Mouse (Mus musculus) heart, embryonic 14.5 days (tissue): ENCODE measurements around the gene Gm11099. TPM values are rescaled to one million over a fixed set of nuclear protein-coding genes. Genes with fewer than 3 reads are reported as not detected.
A peak's percentile ranks its signal among the peaks of the same experiment; 100 is the strongest.

Experiments used
- ATAC-seq: fragments of 200-750 bp; cut with Nextera tagmentation; 2 replicates; pipeline ENCODE4 v1.8.0; 2017; ENCODE audit warnings: low read depth, moderate TSS enrichment; ENCODE audit not compliant: insufficient number of reproducible peaks, insufficient read depth, low FRiP score
- H3K27ac ChIP-seq, 2 experiments: fragments of 200-500 bp in 1 of 2; fragments of 300-500 bp in 1 of 2; sonication (generic) in 1 of 2; replicated peaks in 1 of 2; 2 replicates each; pipeline ENCODE4 v1.5.1; 2012 to 2014; ENCODE audit warnings: low read depth in 2 of 2, low read length in 2 of 2, control low read depth in 1 of 2, mild to moderate bottlenecking in 1 of 2, mixed read lengths in 1 of 2; ENCODE audit not compliant: control insufficient read depth in 1 of 2, insufficient read depth in 1 of 2
- H3K27me3 ChIP-seq: fragments of 300-500 bp; sonication (generic); 2 replicates; pipeline ENCODE4 v1.6.1; 2014; ENCODE audit warnings: mild to moderate bottlenecking, low read length, control low read depth; ENCODE audit not compliant: control insufficient read depth, insufficient read depth
- H3K36me3 ChIP-seq: fragments of 300-500 bp; sonication (generic); 2 replicates; pipeline ENCODE4 v1.6.1; 2014; ENCODE audit warnings: mild to moderate bottlenecking, control low read depth, low read length, mixed read lengths; ENCODE audit not compliant: control insufficient read depth, insufficient read depth
- H3K4me1 ChIP-seq, 2 experiments: fragments of 200-500 bp in 1 of 2; fragments of 300-500 bp in 1 of 2; sonication (generic) in 1 of 2; 2 replicates each; pipeline ENCODE4 v1.6.1; 2012 to 2014; ENCODE audit warnings: low read length in 2 of 2, control low read depth in 1 of 2, mixed read lengths in 1 of 2; ENCODE audit not compliant: control insufficient read depth in 2 of 2, insufficient read depth in 2 of 2
- H3K4me2 ChIP-seq: fragments of 300-500 bp; sonication (generic); 2 replicates; pipeline ENCODE4 v1.6.1; 2014; ENCODE audit warnings: mild to moderate bottlenecking, low read length
- H3K4me3 ChIP-seq, 2 experiments: fragments of 200-500 bp in 1 of 2; fragments of 300-500 bp in 1 of 2; sonication (generic) in 1 of 2; 2 replicates each; pipeline ENCODE4 v1.5.1; 2012 to 2014; ENCODE audit warnings: low read length in 2 of 2, mild to moderate bottlenecking in 2 of 2, control low read depth in 1 of 2, low read depth in 1 of 2, moderate library complexity in 1 of 2; ENCODE audit not compliant: control insufficient read depth in 1 of 2, insufficient read depth in 1 of 2
- H3K9ac ChIP-seq: fragments of 300-500 bp; sonication (generic); 2 replicates; pipeline ENCODE4 v1.6.1; 2014; ENCODE audit warnings: mild to moderate bottlenecking, low read length
- H3K9me3 ChIP-seq: fragments of 300-500 bp; sonication (generic); 2 replicates; pipeline ENCODE4 v1.6.1; 2016; ENCODE audit warnings: low read length, control low read depth; ENCODE audit not compliant: control insufficient read depth
- WGBS: fragments of 180-500 bp; shearing (Covaris S2); extraction: QIAGEN DNeasy Blood & Tissue Kit; methylation state at CpG from one replicate; pipeline ENCODE4 v1.1.7; 2014; 5-methylcytosine and 5-hydroxymethylcytosine counted together
- polyA plus RNA-seq: library from polyadenylated mRNA; unstranded; fragments of >200 nt; fragmentation: Nextera tagmentation; extraction: Ambion mirVana; gene quantifications from 2 replicates; pipeline ENCODE4 v1.2.1, GENCODE M21; 2014

The Gm11099 gene
- polyA plus RNA-seq, 1 experiment from 2014 or later, result not detected

DNA sequence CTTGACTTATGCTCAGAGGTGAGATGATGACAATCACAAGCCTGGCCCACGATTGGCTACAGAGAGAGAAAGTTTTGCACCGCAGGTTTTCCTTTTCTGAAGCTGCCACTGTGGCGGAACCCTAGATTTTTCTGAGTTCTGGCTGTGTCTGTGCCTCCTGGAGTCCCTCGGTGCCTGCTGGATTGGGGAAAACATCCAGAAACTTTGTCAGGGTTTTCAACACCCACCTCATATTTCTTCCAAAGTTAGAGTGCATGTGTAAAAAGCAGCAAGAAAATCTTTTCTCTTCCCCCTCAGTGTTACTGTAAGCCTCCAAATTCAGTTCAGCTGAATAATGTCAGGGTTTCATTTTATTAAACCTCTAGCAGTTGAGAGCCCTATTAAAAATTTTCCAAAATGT is 82.1 kb downstream of the Gm11099 start:
- ATAC-seq, result no peak
- Histone ChIP-seq H3K4me2 (no peak overlapping the region), H3K9ac (no peak overlapping the region), H3K4me3 (no peak overlapping the region), H3K27me3 (no peaks in the 10 kb centered on the region), H3K4me1 (no peaks in the 10 kb centered on the region), H3K36me3 (no peaks in the 10 kb centered on the region), H3K27ac (peak overlapping the region in 1 of 2 experiments; percentile 2; a peak in 1 of 4 replicates), H3K9me3 (no peaks in the 10 kb centered on the region)
- whole genome bisulfite sequencing, result 70% methylated on average over 4 of the region's 4 CpGs

DNA sequence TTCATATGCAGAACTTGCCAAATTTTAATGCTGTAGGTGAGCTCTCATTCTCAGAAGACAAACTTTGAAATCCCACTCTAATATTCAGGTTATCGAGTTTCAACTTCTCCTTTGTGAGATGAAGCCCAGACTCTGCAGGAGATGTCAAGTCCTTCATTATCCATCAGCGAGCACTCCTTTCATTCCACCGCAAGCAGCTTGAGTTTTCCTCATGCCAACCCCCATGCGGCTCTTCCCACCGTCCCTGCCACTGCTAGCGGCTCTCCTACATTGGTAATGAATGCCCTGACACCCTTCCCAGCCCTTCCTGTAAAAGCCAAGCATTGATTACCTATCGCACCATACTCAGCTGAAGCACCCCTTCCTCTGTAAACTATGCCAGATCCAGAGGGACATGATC is 89.6 kb downstream of the Gm11099 start:
- 78% methylated on average over 7 of the region's 7 CpGs for WGBS
- Histone ChIP-seq H3K4me1 (no peaks in the 10 kb centered on the region), H3K4me2 (no peak overlapping the region), H3K27ac (no peak overlapping the region), H3K4me3 (no peak overlapping the region), H3K9me3 (no peaks in the 10 kb centered on the region), H3K9ac (no peak overlapping the region), H3K27me3 (no peaks in the 10 kb centered on the region), H3K36me3 (no peaks in the 10 kb centered on the region)
- no peak for ATAC-seq

DNA sequence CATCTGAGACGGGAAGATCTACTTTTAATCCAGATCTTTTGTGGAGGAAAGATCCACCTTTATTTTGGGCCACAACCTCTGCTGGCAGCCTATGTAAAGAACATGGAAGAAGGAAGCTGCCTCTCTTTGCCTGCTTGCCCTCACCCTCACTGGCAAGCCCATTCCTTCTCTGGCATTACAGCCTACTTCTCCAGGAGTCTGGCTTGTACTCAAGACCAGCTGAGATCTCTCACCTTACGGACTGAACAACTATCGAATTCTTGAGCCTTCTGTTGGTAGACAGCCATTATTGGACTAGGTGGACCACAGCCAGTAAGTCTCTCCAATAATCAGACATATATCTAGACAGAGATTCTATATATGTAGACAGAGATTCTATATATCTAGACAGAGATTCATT is 92.9 kb downstream of the Gm11099 start:
- H3K4me3 ChIP-seq, result no peak overlapping the region
- whole genome bisulfite sequencing, result 86% methylated on average over 3 of the region's 3 CpGs
- no peak overlapping the region for H3K9ac ChIP-seq
- ATAC-seq, result no peak
- no peak overlapping the region for H3K27ac ChIP-seq
- H3K4me1 ChIP-seq, result no peaks in the 10 kb centered on the region
- no peak overlapping the region for H3K4me2 ChIP-seq
- 0 out of 2 replicates have a peak, but pooled peaks cover 2% of the 10 kb centered on the region for H3K9me3 ChIP-seq
- no peaks in the 10 kb centered on the region for H3K27me3 ChIP-seq
- H3K36me3 ChIP-seq, result no peaks in the 10 kb centered on the region

DNA sequence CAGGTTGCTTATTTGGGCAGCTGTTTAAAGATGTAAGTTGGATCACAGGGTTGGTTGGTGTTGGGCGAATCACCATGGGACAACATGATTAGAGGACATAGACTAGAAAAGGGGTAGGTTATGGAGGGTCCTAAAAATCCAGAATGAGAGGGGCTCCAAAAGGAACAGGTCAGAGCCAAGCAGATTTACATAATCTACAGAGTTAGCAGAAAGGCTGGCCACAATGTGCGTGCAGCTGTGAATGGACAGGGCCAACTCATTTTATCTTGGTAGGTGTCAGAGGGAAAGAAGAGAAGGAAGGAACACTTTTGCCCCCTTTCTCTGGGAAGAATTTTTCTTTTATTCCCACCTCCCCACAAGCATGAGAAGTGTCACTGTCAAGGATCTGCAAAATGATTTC is 97.1 kb downstream of the Gm11099 start:
- no peak overlapping the region for H3K4me3 ChIP-seq
- H3K9ac ChIP-seq, result no peak overlapping the region
- 86% methylated on average over 2 of the region's 2 CpGs for WGBS
- no peaks in the 10 kb centered on the region for H3K4me1 ChIP-seq
- H3K9me3 ChIP-seq, result 0 out of 2 replicates have a peak, but pooled peaks cover 2% of the 10 kb centered on the region
- no peaks in the 10 kb centered on the region for H3K27me3 ChIP-seq
- no peaks in the 10 kb centered on the region for H3K36me3 ChIP-seq
- no peak overlapping the region for H3K4me2 ChIP-seq
- no peak overlapping the region for H3K27ac ChIP-seq
- no peak for ATAC-seq

DNA sequence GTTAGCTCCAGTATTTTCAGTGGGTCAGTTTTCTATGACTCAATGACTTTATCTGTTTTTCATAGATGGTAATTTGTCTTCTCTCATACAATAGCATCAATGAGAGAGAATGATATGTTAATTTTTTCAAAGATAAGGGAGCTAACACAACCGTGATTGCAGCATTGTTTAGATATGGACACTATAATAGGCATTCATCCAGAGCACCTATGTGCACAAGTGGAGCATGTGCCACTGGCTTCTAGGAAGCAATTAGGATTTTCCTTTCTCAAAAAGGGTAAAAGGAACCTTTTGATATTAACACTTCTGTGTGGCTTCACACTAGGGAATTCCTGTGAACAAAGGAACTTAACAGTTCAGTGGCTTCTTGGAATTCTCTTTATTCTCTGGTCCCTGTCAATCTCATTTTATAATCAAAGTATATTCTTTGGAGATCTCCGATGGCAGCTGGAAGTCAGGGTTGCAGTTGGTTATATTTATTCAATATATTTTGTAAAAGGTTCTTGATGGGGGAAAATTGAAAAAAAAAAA is 97.6 kb downstream of the Gm11099 start:
- Histone ChIP-seq H3K4me1 (no peaks in the 10 kb centered on the region), H3K27me3 (no peaks in the 10 kb centered on the region), H3K4me2 (no peak overlapping the region), H3K9me3 (0 out of 2 replicates have a peak, but pooled peaks cover 2% of the 10 kb centered on the region), H3K4me3 (no peak overlapping the region), H3K9ac (no peak overlapping the region), H3K27ac (no peak overlapping the region), H3K36me3 (no peaks in the 10 kb centered on the region)
- 53% methylated on average over 2 of the region's 2 CpGs for WGBS
- no peak for ATAC-seq
